Mouse (Mus musculus) urinary bladder, postnatal 10 days (tissue): Measurements from ENCODE around the gene Ndst2.
"Not testable (repeated sequence)": the region's sequence is repeated elsewhere in the genome, so short reads cannot be mapped to it uniquely, and the experiment has no call there.

Experiments used
- DNase-seq: peaks from one replicate; pipeline ENCODE4 v3.0.0; 2022; ENCODE audit warnings: low spot score

Gene Ndst2

GRCm38 (mm10) chr14:20738511-20738910 lies 4.1 kb upstream of the Ndst2 start:
- no peak for DNase-seq

DNA sequence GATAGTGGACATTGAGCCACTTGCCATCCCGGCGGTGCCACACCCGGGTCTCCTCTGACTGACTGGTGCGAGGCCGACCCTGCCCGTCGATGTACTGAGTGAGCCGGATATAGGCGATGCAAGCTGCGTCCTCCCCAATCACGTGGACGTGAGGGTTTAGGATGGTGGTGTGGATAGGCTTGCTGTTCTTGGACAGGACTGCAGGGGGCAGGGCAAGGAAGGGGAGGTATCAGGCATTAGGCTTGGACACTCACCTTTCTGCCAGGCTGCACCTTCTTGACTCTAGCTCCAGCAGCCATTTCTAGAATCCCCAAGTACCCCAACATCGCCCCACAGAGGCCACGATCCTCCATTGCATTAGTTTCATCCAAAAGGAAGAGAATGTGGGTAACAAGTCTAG lies 2.9 kb upstream of the Ndst2 start:
- no peak for DNase-seq

GRCm38 (mm10) chr14:20735892-20736390 lies 1.6 kb upstream of the Ndst2 start:
- DNase-seq = no peak

- DNase-seq = no peak
These were observed 690 bp upstream of the Ndst2 start for GRCm38 (mm10) chr14:20735052-20735451.

GRCm38 (mm10) chr14:20733041-20733951 lies 1.1 kb downstream of the Ndst2 start:
- no peak for DNase-seq

GRCm38 (mm10) chr14:20730853-20731602 lies 3.3 kb downstream of the Ndst2 start:
- no peak for DNase-seq

DNA sequence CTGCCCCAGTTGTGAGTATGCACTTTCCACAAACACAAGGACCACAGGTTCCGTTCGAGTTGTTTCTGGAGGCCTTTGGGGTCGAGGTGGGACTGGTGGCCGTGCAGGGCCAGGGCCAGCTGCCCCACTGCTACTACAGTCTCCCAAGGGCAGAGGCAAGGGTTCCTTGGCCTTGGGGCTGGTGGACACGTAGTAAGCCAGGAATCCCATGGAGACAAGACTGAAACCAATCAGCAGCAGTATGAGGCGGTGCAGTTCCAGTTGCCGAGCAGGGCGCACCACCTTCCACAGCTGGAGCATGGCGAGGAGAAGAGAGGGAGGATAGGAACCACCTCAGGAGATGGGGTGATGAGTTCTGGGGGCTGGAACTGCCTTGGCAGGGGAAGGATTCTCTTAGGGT lies 4.5 kb downstream of the Ndst2 start:
- DNase-seq = no peak

DNA sequence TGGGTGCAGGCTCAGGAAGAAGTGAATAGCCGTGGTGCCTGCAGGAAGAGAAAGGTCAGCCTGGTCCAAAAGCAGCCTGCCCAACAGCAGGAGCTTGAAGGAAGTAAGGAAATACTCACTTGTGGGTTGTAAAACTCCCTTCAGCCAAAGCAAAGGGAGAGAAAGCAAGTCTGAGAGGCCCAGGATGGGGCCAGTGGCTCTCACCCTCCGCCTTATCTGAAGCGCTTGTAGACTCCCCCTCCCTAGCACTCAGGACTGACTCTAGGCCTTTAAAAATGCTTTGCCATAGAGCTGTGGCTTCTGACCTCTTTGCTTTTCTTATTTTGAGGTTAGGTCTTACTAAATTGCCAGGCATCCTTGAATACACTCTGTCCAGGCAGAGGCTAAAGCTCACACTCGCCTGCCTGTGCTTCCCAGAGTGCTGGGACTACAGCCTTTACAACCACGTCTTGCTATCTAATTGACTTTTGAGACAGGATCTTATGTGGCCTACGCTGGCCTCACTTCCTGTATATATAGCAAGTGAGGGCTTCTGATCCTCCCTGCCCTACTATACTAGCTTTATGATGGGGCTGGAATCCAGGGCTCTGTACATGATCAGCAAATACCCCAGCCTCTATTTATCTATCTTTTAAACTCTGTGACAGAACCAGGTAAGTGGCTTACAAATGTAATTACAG lies 8.6 kb downstream of the Ndst2 start:
- no peak for DNase-seq

- DNase-seq = no peak
These were observed 10.3 kb downstream of the Ndst2 start for GRCm38 (mm10) chr14:20724043-20724442.

- DNase-seq = no peak
These were observed 11.4 kb downstream of the Ndst2 start for GRCm38 (mm10) chr14:20723006-20723405.

- DNase-seq = no peak
These were observed 13.0 kb downstream of the Ndst2 start for GRCm38 (mm10) chr14:20721371-20721770.

GRCm38 (mm10) chr14:20719767-20720166 lies 14.6 kb downstream of the Ndst2 start:
- no peak for DNase-seq

DNA sequence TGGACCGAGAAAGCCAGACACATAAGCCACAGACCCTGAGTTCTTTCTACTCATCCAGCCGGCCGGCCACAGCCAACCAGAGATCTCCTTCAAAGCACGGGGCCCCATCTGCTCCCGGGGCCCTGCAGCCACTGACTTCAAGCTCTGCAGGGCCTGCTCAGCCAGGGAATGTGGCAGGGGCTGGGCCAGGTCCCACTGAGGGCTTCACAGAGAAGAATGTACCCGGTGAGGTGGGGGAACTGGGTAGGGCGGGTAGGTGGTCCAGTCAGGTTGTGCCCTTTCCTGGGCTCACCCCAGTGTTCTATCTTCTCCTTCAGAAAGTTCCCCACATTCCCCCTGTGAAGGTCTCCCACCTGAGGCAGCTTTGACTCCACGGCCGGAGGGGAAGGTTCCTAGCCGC lies 15.9 kb downstream of the Ndst2 start:
- no peak for DNase-seq

- no peak for DNase-seq
These were observed 20.5 kb downstream of the Ndst2 start for GRCm38 (mm10) chr14:20713832-20714231.

DNA sequence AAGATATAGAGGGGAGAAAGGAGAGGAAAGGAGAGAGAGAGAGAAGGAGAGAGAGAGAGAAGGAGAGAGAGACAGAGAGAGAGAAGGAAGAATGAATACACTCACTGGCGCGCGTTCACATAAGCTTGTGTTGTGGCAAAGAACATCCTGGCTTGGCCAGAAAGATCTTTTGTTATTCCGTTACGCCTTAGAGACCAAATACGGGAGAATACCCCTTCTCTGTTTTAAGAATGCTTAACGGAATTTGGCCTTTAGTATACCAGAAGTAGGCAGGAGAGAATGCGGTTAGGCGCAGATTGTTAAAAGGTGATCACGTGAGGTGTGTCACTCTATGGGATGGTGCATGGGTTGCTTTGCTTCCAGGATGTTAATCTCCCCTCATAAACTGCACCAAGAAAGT lies 26.1 kb downstream of the Ndst2 start:
- DNase-seq = no peak

- peak; percentile 51 for DNase-seq
These were observed 26.9 kb downstream of the Ndst2 start, which contains the start of gene Zswim8 for GRCm38 (mm10) chr14:20707201-20708190. Gene Zswim8 (plus strand): TSS chr14:20707552.

- DNase-seq = not testable (repeated sequence)
These were observed 30.9 kb downstream of the Ndst2 start for GRCm38 (mm10) chr14:20703461-20703860.

DNA sequence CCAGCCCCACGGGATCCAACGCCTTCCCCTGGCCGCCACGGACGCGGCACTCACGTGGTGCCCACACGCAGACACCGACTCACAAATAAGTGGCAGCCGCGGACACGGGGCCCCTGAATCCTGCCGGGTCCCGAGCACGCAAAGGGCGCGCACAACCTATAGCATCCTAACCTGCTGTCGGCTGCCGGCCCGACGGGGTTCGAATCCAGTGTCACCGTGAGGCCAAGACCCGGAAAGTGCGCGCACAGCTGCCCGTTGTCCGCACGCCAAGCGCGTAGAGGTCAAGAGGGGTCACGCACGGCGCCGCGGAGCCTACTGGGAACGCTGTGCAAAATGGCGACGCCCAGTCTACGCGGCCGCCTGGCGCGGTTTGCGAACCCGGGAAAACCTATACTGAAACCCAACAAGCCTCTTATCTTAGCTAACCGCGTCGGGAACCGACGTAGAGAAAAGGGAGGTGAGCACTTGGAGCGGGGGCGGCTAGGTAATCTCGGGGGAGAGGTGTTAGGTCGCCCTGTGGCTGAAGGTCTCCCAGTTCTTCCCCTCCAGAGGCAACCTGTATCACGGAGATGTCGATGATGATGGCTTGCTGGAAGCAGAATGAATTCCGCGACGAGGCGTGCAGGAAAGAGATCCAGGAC lies 31.5 kb downstream of the Ndst2 start, which contains the start of gene Chchd1:
Gene Chchd1 (plus strand): TSS at position 266 of the 641 bp plus-strand sequence.
- peak; percentile 65 for DNase-seq

DNA sequence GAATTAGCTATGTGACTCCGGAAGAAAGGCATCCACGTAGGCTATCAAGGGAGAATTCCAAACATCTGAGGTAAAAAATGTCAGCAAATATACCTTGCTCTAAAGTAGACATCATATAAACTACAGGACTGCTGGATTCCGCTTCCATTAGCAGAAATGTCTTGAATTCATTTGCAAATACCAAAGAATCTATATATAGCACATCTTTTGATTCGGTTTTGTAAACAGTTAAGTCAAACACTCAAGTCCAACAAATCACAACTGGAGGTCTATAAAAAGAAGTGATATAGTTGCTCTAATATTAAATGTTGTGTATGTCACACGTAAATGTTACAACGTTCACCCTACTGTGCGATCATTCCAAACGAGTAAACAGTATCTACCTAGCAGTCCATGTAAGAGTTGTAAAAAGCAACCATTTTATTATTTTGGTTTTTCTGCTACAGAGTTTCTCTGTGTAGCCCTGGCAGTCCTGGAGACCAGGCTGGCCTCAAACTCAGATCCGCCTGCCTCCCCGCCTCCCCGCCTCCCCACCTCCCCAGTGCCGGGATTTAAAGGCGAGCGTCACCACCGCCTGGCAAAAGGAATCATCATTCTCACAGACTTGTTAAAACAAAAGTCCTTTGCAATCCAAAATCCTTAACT lies 32.1 kb downstream of the Ndst2 start:
- no peak for DNase-seq

GRCm38 (mm10) chr14:20701554-20701953 lies 32.8 kb downstream of the Ndst2 start:
- no peak for DNase-seq
